Mouse (Mus musculus): Measurements from ENCODE around the gene Polr2i. TPM values are rescaled to one million over a fixed set of nuclear protein-coding genes. Genes with fewer than 3 reads are reported as not detected.

The Polr2i gene
- polyA plus RNA-seq, 1 experiment from 2014 or later: 256 TPM

DNA sequence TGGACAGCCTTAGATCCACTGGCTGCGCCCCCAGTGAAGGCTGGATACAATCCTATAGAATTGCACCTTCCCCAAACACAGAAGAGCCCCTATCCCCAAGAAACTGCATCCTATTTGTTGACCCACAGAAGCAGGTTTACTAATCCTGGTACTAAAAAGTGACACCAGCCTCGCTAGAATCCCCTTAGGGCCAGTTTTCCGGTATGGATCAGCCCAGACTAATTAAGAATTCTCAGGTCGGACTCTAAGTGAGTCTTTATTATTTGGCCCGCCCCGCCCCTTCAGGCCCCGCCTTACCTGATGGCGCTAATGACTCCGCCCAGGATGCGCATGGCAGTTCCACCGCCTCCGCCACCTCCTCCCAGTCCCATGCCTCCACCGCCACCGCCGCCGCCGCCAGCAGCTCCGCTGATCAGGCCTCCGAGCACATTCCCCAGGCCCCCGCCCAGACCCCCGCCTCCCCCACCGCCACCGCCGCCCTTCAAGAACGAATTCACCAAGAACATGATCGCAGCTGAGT lies 38.1 kb upstream of the Polr2i start:
- DNase-seq (ENCODE audit: low spot score) (peak; percentile 86), ATAC-seq (peak; percentile 70)
- Histone ChIP-seq H3K4me2 (ENCODE audit: low read length) (peak overlapping the region; percentile 84), H3K9ac (ENCODE audit: low read length) (peak overlapping the region; percentile 79), H3K27me3 (replicated peaks; ENCODE audit: control insufficient read depth, insufficient read depth, low read length) (no peaks in the 10 kb centered on the region), H3K4me3 (ENCODE audit: low read depth, low read length) (peak overlapping the region; percentile 67), H3K9me3 (replicated peaks; ENCODE audit: control insufficient read depth, low read length) (no peaks in the 10 kb centered on the region), H3K4me1 (ENCODE audit: control insufficient read depth, insufficient read depth, low read length) (peaks cover 12% of the 10 kb centered on the region; the same call in 1 of the 2 replicates), H3K36me3 (ENCODE audit: control insufficient read depth, insufficient read depth, low read length) (peaks cover 35% of the 10 kb centered on the region), H3K27ac (ENCODE audit: low read depth, low read length) (peak overlapping the region; percentile 71; the same call in 1 of the 2 replicates)
- WGBS: 1% methylated on average over 26 of the region's 26 CpGs

DNA sequence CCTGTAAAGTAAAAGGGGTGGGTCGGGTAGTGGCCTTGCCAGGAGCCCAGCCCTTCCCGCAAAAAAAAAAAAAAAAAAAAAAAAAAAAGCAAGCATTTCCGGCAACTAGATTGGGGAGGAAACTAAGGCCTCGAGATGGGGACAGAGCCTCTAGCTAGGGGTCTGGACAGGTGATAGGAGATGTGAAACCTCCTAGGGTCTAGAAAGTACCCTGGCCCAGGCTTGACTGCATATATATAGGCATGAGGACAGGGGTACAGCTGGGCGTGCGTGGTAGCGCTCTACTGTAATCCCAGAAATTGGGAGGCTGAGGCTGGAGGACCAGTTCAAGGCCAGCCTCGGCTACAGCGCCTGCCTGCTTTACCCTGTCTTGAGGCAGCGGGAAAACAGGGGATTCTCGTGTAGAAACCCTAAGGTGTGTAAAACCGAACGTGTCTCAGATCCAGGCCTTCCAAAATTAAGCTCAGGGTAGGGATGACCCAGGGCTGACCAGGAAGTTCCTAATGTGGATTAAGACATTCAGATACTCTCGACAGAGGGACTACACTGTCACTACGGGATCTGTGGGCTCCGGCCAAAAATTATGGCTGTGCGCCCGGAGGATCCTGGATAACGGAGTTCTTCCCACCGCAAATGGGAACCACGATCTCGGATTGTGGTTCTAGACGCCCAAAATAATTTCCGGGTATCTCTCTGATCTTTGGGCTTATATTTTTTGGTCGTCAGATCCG lies 37.5 kb upstream of the Polr2i start:
- Histone ChIP-seq H3K4me3 (ENCODE audit: low read depth, low read length) (peak overlapping the region; percentile 67), H3K27me3 (replicated peaks; ENCODE audit: control insufficient read depth, insufficient read depth, low read length) (no peaks in the 10 kb centered on the region), H3K9ac (ENCODE audit: low read length) (peak overlapping the region; percentile 79), H3K9me3 (replicated peaks; ENCODE audit: control insufficient read depth, low read length) (no peaks in the 10 kb centered on the region), H3K27ac (ENCODE audit: low read depth, low read length) (peak overlapping the region; percentile 71; the same call in 1 of the 2 replicates), H3K36me3 (ENCODE audit: control insufficient read depth, insufficient read depth, low read length) (peaks cover 28% of the 10 kb centered on the region), H3K4me2 (ENCODE audit: low read length) (peak overlapping the region; percentile 84), H3K4me1 (ENCODE audit: control insufficient read depth, insufficient read depth, low read length) (peaks cover 12% of the 10 kb centered on the region; the same call in 1 of the 2 replicates)
- WGBS: under 1% methylated on average over 26 of the region's 26 CpGs
- DNase-seq (ENCODE audit: low spot score): peak; percentile 47
- peak; percentile 22 for ATAC-seq

DNA sequence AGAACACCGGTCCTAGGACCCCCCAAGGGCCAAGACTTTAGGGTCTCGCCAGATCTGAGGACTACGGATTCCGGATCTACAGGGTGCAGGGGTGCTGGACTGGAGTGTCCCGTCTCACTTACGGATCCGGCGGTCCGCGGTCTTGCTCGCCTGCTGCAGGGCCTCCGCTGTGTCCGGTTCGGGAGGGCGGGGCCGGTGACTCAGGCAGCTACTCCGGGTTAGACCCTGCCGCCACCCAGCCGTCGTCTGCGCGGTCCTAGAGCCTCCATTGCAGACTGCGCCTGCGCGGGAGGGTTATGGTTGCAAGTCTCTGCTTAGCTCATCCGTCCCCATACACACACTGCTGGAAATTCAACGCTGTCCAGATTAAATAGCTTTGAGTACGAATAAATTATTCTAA lies 36.9 kb upstream of the Polr2i start:
- no peaks in the 10 kb centered on the region for H3K9me3 ChIP-seq (replicated peaks; ENCODE audit: control insufficient read depth, low read length)
- H3K27me3 ChIP-seq (replicated peaks; ENCODE audit: control insufficient read depth, insufficient read depth, low read length): no peaks in the 10 kb centered on the region
- H3K4me1 ChIP-seq (ENCODE audit: control insufficient read depth, insufficient read depth, low read length): peaks cover 12% of the 10 kb centered on the region; the same call in 1 of the 2 replicates
- H3K9ac ChIP-seq (ENCODE audit: low read length): peak overlapping the region; percentile 79
- H3K27ac ChIP-seq (ENCODE audit: low read depth, low read length): peak overlapping the region; percentile 71; the same call in 1 of the 2 replicates
- peaks cover 26% of the 10 kb centered on the region for H3K36me3 ChIP-seq (ENCODE audit: control insufficient read depth, insufficient read depth, low read length)
- under 1% methylated on average over 28 of the region's 28 CpGs for WGBS
- H3K4me3 ChIP-seq (ENCODE audit: low read depth, low read length): peak overlapping the region; percentile 67
- peak; percentile 88 for ATAC-seq
- DNase-seq (ENCODE audit: low spot score): peak; percentile 97
- H3K4me2 ChIP-seq (ENCODE audit: low read length): peak overlapping the region; percentile 84

DNA sequence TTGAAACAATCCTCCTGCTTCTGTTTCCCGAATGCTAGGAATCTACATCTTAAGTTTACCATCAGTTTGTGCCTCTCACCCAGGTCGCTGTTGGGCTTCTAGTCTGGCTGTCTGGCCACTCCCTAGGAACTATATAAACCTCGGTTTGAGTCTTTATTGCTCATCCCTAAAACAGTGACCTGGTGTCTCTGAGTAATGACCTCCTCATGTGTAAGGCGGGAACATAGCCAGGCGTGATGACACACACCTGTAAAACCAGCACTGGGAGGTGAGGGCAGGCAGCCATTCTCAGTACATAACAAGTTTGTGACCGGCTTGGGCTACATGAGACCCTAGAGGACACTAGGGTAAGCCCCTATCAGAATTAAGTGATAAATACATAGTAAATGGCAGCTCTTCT lies 36.3 kb upstream of the Polr2i start:
- Histone ChIP-seq H3K4me3 (ENCODE audit: low read depth, low read length) (0 out of 2 replicates have a peak overlapping the region, but pooled peaks have one; percentile 67), H3K27ac (ENCODE audit: low read depth, low read length) (no peak overlapping the region)
- 77% methylated on average over 6 of the region's 6 CpGs for WGBS

DNA sequence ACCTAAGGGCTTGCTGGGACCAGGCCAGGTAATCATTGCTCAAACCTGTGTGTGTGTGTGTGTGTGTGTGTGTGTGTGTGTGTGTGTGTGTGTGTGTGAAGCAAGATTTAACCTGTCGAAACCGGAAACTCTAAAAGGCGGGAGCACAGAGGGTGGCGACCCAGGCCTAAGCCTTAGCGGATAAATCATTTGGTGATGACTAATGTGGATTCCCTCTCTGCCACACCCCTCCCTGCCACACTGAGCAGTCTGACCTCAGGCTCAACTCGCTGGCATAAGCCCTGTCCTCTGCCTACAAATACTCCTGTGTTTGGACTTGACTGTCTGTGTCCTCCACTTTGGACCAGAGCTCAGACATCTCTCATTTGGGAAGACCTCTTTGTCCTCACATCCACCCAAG lies 35.6 kb upstream of the Polr2i start:
- no peak overlapping the region for H3K4me3 ChIP-seq (ENCODE audit: low read depth, low read length)
- H3K9ac ChIP-seq (ENCODE audit: low read length): no peak overlapping the region
- peaks cover 14% of the 10 kb centered on the region for H3K36me3 ChIP-seq (ENCODE audit: control insufficient read depth, insufficient read depth, low read length)
- 83% methylated on average over 6 of the region's 6 CpGs for WGBS
- no peaks in the 10 kb centered on the region for H3K27me3 ChIP-seq (replicated peaks; ENCODE audit: control insufficient read depth, insufficient read depth, low read length)
- DNase-seq (ENCODE audit: low spot score) (no peak), ATAC-seq (no peak)
- H3K27ac ChIP-seq (ENCODE audit: low read depth, low read length): no peak overlapping the region
- no peak overlapping the region for H3K4me2 ChIP-seq (ENCODE audit: low read length)
- no peaks in the 10 kb centered on the region for H3K9me3 ChIP-seq (replicated peaks; ENCODE audit: control insufficient read depth, low read length)
- H3K4me1 ChIP-seq (ENCODE audit: control insufficient read depth, insufficient read depth, low read length): peaks cover 12% of the 10 kb centered on the region; the same call in 1 of the 2 replicates

More for the DNA sequence above, 36.3 kb upstream of the Polr2i start:
- H3K4me1 ChIP-seq (ENCODE audit: control insufficient read depth, insufficient read depth, low read length): peaks cover 12% of the 10 kb centered on the region; the same call in 1 of the 2 replicates
- DNase-seq (ENCODE audit: low spot score) (no peak), ATAC-seq (no peak)
- H3K36me3 ChIP-seq (ENCODE audit: control insufficient read depth, insufficient read depth, low read length): peaks cover 21% of the 10 kb centered on the region
- H3K4me2 ChIP-seq (ENCODE audit: low read length): peak overlapping the region; percentile 84
- peak overlapping the region; percentile 79; the same call in 1 of the 2 replicates for H3K9ac ChIP-seq (ENCODE audit: low read length)
- H3K27me3 ChIP-seq (replicated peaks; ENCODE audit: control insufficient read depth, insufficient read depth, low read length): no peaks in the 10 kb centered on the region
- no peaks in the 10 kb centered on the region for H3K9me3 ChIP-seq (replicated peaks; ENCODE audit: control insufficient read depth, low read length)

DNA sequence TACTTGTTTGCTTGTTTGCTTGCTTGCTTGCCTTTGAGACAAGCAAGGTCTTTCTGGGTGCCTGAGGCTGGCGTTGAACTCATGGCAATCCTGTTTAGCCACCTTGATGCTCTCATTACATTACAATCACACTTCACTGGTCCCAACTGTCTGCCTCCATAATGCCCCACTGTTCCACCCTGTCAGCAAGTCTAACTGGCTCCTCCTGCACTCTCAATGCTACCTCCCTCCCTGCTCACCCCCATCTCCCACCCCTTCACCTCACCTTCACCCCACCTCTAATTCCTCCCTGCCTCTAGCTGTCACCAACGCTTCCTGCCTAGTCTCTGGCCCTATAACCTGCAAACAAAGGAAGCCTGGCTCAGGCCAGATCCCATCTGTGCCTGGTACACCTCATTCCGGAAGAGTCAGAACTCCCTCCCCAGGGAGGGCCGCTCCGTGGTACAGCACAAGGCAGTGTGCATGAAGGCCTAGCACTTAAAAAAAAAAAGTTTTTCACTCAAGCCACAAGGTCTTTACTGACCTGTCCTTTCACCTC lies 34.1 kb upstream of the Polr2i start:
- no peaks in the 10 kb centered on the region for H3K9me3 ChIP-seq (replicated peaks; ENCODE audit: control insufficient read depth, low read length)
- no peak overlapping the region for H3K9ac ChIP-seq (ENCODE audit: low read length)
- DNase-seq (ENCODE audit: low spot score) (no peak), ATAC-seq (no peak)
- no peak overlapping the region for H3K27ac ChIP-seq (ENCODE audit: low read depth, low read length)
- no peak overlapping the region for H3K4me3 ChIP-seq (ENCODE audit: low read depth, low read length)
- no peak overlapping the region for H3K4me2 ChIP-seq (ENCODE audit: low read length)
- peaks cover 10% of the 10 kb centered on the region; the same call in 1 of the 2 replicates for H3K4me1 ChIP-seq (ENCODE audit: control insufficient read depth, insufficient read depth, low read length)
- no peaks in the 10 kb centered on the region for H3K36me3 ChIP-seq (ENCODE audit: control insufficient read depth, insufficient read depth, low read length)
- H3K27me3 ChIP-seq (replicated peaks; ENCODE audit: control insufficient read depth, insufficient read depth, low read length): no peaks in the 10 kb centered on the region
- 90% methylated on average over 5 of the region's 5 CpGs for WGBS

DNA sequence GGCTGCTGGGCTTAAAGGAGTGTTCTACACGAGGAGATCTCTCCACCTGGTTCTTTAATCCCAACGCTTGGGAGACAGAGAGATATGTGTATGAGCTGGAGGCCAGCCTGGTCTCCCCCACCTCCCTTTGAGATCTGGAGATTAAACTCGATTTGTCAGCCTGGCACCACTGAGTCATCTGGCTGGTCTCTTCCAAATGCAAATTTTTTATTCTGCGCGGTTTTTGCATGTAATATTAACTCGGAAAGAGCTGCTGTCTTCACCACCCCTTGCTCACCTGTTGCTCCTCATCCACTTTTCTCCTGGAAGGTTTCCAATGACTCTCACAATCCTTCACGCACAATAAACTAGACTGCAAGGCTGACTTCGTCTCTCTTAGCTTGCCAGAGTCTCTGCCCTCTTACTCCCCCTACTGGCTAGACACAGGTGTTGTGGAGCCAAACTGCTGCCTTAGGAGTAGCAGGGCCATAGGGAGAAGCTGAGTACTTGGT lies 33.2 kb upstream of the Polr2i start, which contains the start of gene Capns1:
Capns1 (minus strand) TSS at position 331 of the 491 bp plus-strand sequence.
- peak; percentile 94 for DNase-seq (ENCODE audit: low spot score)
- WGBS: 3% methylated on average over 8 of the region's 8 CpGs
- Histone ChIP-seq H3K9me3 (replicated peaks; ENCODE audit: control insufficient read depth, low read length) (no peaks in the 10 kb centered on the region), H3K9ac (ENCODE audit: low read length) (peak within 1 kb of the TSS; percentile 1; the same call in 1 of the 2 replicates), H3K27ac (ENCODE audit: low read depth, low read length) (no peak within 1 kb of the TSS), H3K4me1 (ENCODE audit: control insufficient read depth, insufficient read depth, low read length) (0 out of 2 replicates have a peak, but pooled peaks cover 2% of the 10 kb centered on the region), H3K4me2 (ENCODE audit: low read length) (peak within 1 kb of the TSS; percentile 33; the same call in 1 of the 2 replicates), H3K4me3 (ENCODE audit: low read depth, low read length) (no peak within 1 kb of the TSS), H3K36me3 (ENCODE audit: control insufficient read depth, insufficient read depth, low read length) (no peaks in the 10 kb centered on the region), H3K27me3 (replicated peaks; ENCODE audit: control insufficient read depth, insufficient read depth, low read length) (no peaks in the 10 kb centered on the region)
- no peak for ATAC-seq

DNA sequence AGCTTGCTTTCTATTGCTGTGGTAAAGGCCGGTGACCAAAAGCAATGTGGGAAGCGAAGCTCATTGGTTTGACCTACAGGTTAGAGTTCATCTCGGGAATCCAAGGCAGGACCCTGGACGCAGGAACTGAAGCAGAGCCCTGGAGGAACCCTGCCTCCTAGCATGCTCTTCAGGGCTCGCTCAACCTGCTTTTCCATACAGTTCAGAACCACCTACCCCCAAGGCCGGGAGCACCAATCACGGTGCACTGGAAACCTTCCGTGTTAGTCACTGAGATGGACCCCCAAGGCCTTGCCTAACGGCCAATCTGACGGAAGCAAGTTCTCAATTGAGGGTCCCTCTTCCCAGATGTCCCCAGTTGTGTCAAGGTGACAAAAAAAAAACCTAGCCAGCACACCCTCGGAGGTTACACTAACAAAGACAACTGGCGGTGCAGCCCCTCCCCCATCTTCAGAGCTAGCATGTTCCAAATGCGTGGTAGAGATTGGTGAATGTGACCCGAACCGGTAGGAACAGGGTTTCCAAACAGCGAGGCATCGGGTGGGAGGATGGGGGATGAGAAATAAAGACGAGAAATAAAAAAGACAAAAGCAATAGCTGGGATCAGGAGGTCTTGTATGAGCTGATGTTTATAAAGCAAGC lies 32.1 kb upstream of the Polr2i start:
- whole genome bisulfite sequencing: 79% methylated on average over 18 of the region's 18 CpGs
- Histone ChIP-seq H3K4me3 (ENCODE audit: low read depth, low read length) (no peak overlapping the region), H3K4me2 (ENCODE audit: low read length) (no peak overlapping the region), H3K9me3 (replicated peaks; ENCODE audit: control insufficient read depth, low read length) (no peaks in the 10 kb centered on the region), H3K4me1 (ENCODE audit: control insufficient read depth, insufficient read depth, low read length) (no peaks in the 10 kb centered on the region), H3K27me3 (replicated peaks; ENCODE audit: control insufficient read depth, insufficient read depth, low read length) (no peaks in the 10 kb centered on the region), H3K36me3 (ENCODE audit: control insufficient read depth, insufficient read depth, low read length) (no peaks in the 10 kb centered on the region), H3K9ac (ENCODE audit: low read length) (no peak overlapping the region), H3K27ac (ENCODE audit: low read depth, low read length) (no peak overlapping the region)
- ATAC-seq: no peak
- DNase-seq (ENCODE audit: low spot score): no peak

Measured in forebrain, embryonic 14.5 days (tissue).